Mouse (Mus musculus) MEL (cell line): ENCODE data around the gene Malsu1. TPM values are rescaled to one million over a fixed set of nuclear protein-coding genes. Genes with fewer than 3 reads are reported as not detected.

Source experiments
- DNase-seq: peaks from one replicate; pipeline ENCODE4 v3.0.0; 2011; ENCODE audit warnings: low read depth, low spot score
- H3K27ac ChIP-seq: 2 replicates; pipeline ENCODE4 v1.5.1; 2012; ENCODE audit warnings: low read depth, mild to moderate bottlenecking, control low read depth, low read length, moderate library complexity; ENCODE audit not compliant: control insufficient read depth
- H3K27me3 ChIP-seq, 2 experiments: fragments of 150-350 bp in 1 of 2; sonication (generic) in 1 of 2; 2 replicates each; pipeline ENCODE4 v1.6.1; 2012; ENCODE audit warnings: low read length in 2 of 2, mild to moderate bottlenecking in 2 of 2, improper control_type of control experiment in 1 of 2, moderate library complexity in 1 of 2; ENCODE audit not compliant: insufficient read depth in 2 of 2, control insufficient read depth in 1 of 2
- H3K36me3 ChIP-seq, 2 experiments: 2 replicates each; pipeline ENCODE4 v1.6.1; 2012 to 2014; ENCODE audit warnings: low read length in 2 of 2, improper control_type of control experiment in 1 of 2, inconsistent platforms in 1 of 2, mild to moderate bottlenecking in 1 of 2; ENCODE audit not compliant: insufficient read depth in 2 of 2, control insufficient read depth in 1 of 2
- H3K4me1 ChIP-seq, 2 experiments: fragments of 150-350 bp in 1 of 2; sonication (generic) in 1 of 2; 2 replicates each; pipeline ENCODE4 v1.6.1; 2012; ENCODE audit warnings: low read length in 2 of 2, improper control_type of control experiment in 1 of 2, mild to moderate bottlenecking in 1 of 2; ENCODE audit not compliant: insufficient read depth in 2 of 2, control insufficient read depth in 1 of 2
- H3K4me3 ChIP-seq, 2 experiments: fragments of 150-350 bp in 1 of 2; sonication (generic) in 1 of 2; 2 replicates each; pipeline ENCODE4 v1.5.1; 2012; ENCODE audit warnings: low read depth in 2 of 2, low read length in 2 of 2, mild to moderate bottlenecking in 2 of 2, moderate library complexity in 2 of 2, control low read depth in 1 of 2, improper control_type of control experiment in 1 of 2; ENCODE audit not compliant: control insufficient read depth in 1 of 2, insufficient read depth in 1 of 2
- H3K79me2 ChIP-seq: 2 replicates; pipeline ENCODE4 v1.6.1; 2012; ENCODE audit warnings: mild to moderate bottlenecking, low read length, moderate library complexity; ENCODE audit not compliant: control insufficient read depth, poor library complexity, insufficient read depth
- H3K9ac ChIP-seq: 2 replicates; pipeline ENCODE4 v1.6.1; 2012; ENCODE audit warnings: low read depth, mild to moderate bottlenecking, control low read depth, low read length, moderate library complexity; ENCODE audit not compliant: control insufficient read depth, poor library complexity, severe bottlenecking
- H3K9me3 ChIP-seq: fragments of 150-350 bp; sonication (generic); replicated peaks from 2 replicates; pipeline ENCODE4 v1.6.1; 2012; ENCODE audit warnings: mild to moderate bottlenecking, low read length, improper control_type of control experiment, moderate library complexity; ENCODE audit not compliant: insufficient read depth
- BHLHE40 ChIP-seq: IDR thresholded peaks from 2 replicates; pipeline ENCODE4 v1.6.1; 2012; ENCODE audit warnings: low read depth, mild to moderate bottlenecking, inconsistent platforms, low read length, improper control_type of control experiment, borderline replicate concordance
- CHD1 ChIP-seq: IDR thresholded peaks from 2 replicates; pipeline ENCODE4 v1.6.1; 2012; ENCODE audit warnings: low read depth, mild to moderate bottlenecking, inconsistent platforms, low read length, improper control_type of control experiment
- CTCF ChIP-seq, 3 experiments: IDR thresholded peaks in 2 of 3; conservative IDR thresholded peaks in 1 of 3; 2 replicates each; pipeline ENCODE4 v1.5.1; 2011 to 2012; ENCODE audit warnings: low read length in 3 of 3, low read depth in 2 of 3, mild to moderate bottlenecking in 2 of 3, improper control_type of control experiment in 1 of 3, inconsistent platforms in 1 of 3, mixed read lengths in 1 of 3, moderate library complexity in 1 of 3; ENCODE audit not compliant: control insufficient read depth in 1 of 3, insufficient read depth in 1 of 3, poor library complexity in 1 of 3, severe bottlenecking in 1 of 3
- E2F4 ChIP-seq: IDR thresholded peaks from 2 replicates; pipeline ENCODE4 v1.6.1; 2011; ENCODE audit warnings: low read depth, low read length, improper control_type of control experiment, borderline replicate concordance
- EP300 ChIP-seq, 2 experiments: IDR thresholded peaks; 2 replicates each; pipeline ENCODE4 v1.6.1; 2011; ENCODE audit warnings: improper control_type of control experiment in 2 of 2, low read length in 2 of 2, low read depth in 1 of 2, mild to moderate bottlenecking in 1 of 2
- ETS1 ChIP-seq: IDR thresholded peaks from 2 replicates; pipeline ENCODE4 v1.6.1; 2012; ENCODE audit warnings: low read depth, mild to moderate bottlenecking, inconsistent platforms, low read length, improper control_type of control experiment, moderate library complexity
- HCFC1 ChIP-seq: IDR thresholded peaks from 2 replicates; pipeline ENCODE4 v1.6.1; 2012; ENCODE audit warnings: low read depth, mild to moderate bottlenecking, inconsistent platforms, low read length, improper control_type of control experiment, moderate library complexity
- KAT2A ChIP-seq: conservative IDR thresholded peaks from 2 replicates; pipeline ENCODE4 v1.6.1; 2012; ENCODE audit warnings: low read depth, low read length, improper control_type of control experiment, inconsistent platforms
- MYB ChIP-seq: IDR thresholded peaks from 2 replicates; pipeline ENCODE4 v1.6.1; 2011; ENCODE audit warnings: mild to moderate bottlenecking, low read depth, low read length, improper control_type of control experiment
- MYC ChIP-seq: IDR thresholded peaks from 2 replicates; pipeline ENCODE4 v1.6.1; 2011; ENCODE audit warnings: low read depth, mild to moderate bottlenecking, low read length, improper control_type of control experiment, moderate library complexity
- NELFE ChIP-seq: IDR thresholded peaks from 2 replicates; pipeline ENCODE4 v1.6.1; 2011; ENCODE audit warnings: low read depth, low read length, improper control_type of control experiment
- NRF1 ChIP-seq: IDR thresholded peaks from 2 replicates; pipeline ENCODE4 v1.6.1; 2014; ENCODE audit warnings: low read depth, mild to moderate bottlenecking, inconsistent platforms, low read length, improper control_type of control experiment, moderate library complexity; ENCODE audit not compliant: poor library complexity, insufficient read depth, severe bottlenecking
- POLR2A ChIP-seq, 2 experiments: IDR thresholded peaks; 2 replicates each; pipeline ENCODE4 v1.6.1; 2011 to 2012; ENCODE audit warnings: low read length in 2 of 2, mild to moderate bottlenecking in 2 of 2, control low read depth in 1 of 2, improper control_type of control experiment in 1 of 2, low read depth in 1 of 2, moderate library complexity in 1 of 2; ENCODE audit not compliant: control insufficient read depth in 1 of 2, insufficient read depth in 1 of 2, poor library complexity in 1 of 2
- RAD21 ChIP-seq: IDR thresholded peaks from 2 replicates; pipeline ENCODE4 v1.6.1; 2011; ENCODE audit warnings: mild to moderate bottlenecking, low read depth, low read length, improper control_type of control experiment
- SIN3A ChIP-seq: IDR thresholded peaks from 2 replicates; pipeline ENCODE4 v1.6.1; 2012; ENCODE audit warnings: low read length, improper control_type of control experiment, inconsistent platforms
- SMC3 ChIP-seq: IDR thresholded peaks from 2 replicates; pipeline ENCODE4 v1.6.1; 2011; ENCODE audit warnings: low read depth, low read length, improper control_type of control experiment
- TAL1 ChIP-seq: IDR thresholded peaks from 2 replicates; pipeline ENCODE4 v1.6.1; 2012; ENCODE audit warnings: mild to moderate bottlenecking, inconsistent platforms, low read length, moderate library complexity, mixed read lengths
- TBP ChIP-seq: IDR thresholded peaks from 2 replicates; pipeline ENCODE4 v1.8.0; 2011; ENCODE audit warnings: low read depth, low read length, improper control_type of control experiment
- TCF12 ChIP-seq: IDR thresholded peaks from 2 replicates; pipeline ENCODE4 v1.6.1; 2014; ENCODE audit warnings: low read depth, mild to moderate bottlenecking, inconsistent platforms, low read length, improper control_type of control experiment, moderate library complexity
- UBTF ChIP-seq: IDR thresholded peaks from 2 replicates; pipeline ENCODE4 v1.6.1; 2012; ENCODE audit warnings: low read depth, mild to moderate bottlenecking, inconsistent platforms, low read length, improper control_type of control experiment, moderate library complexity, borderline replicate concordance; ENCODE audit not compliant: insufficient read depth
- ZC3H11A ChIP-seq: IDR thresholded peaks from 2 replicates; pipeline ENCODE4 v1.6.1; 2012; ENCODE audit warnings: low read depth, mild to moderate bottlenecking, inconsistent platforms, low read length, improper control_type of control experiment
- ZKSCAN1 ChIP-seq: IDR thresholded peaks from 2 replicates; pipeline ENCODE4 v1.6.1; 2012; ENCODE audit warnings: low read depth, mild to moderate bottlenecking, inconsistent platforms, low read length, improper control_type of control experiment, moderate library complexity
- ZMIZ1 ChIP-seq: IDR thresholded peaks from 2 replicates; pipeline ENCODE4 v1.6.1; 2012; ENCODE audit warnings: low read depth, mild to moderate bottlenecking, inconsistent platforms, low read length, improper control_type of control experiment, moderate library complexity
- ZNF384 ChIP-seq: IDR thresholded peaks from 2 replicates; pipeline ENCODE4 v1.6.1; 2012; ENCODE audit warnings: low read depth, mild to moderate bottlenecking, inconsistent platforms, low read length, improper control_type of control experiment
- polyA plus RNA-seq, 2 experiments: library from polyadenylated mRNA; stranded (reverse) in 1 of 2; unstranded in 1 of 2; fragments of >175 nt in 1 of 2; fragments of >200 nt in 1 of 2; gene quantifications; 2 replicates each; pipeline versions ENCODE4 v1.2.1 to v1.2.4; 2012; ENCODE audit warnings: low replicate concordance in 2 of 2, low read depth in 1 of 2; ENCODE audit not compliant: insufficient read length in 2 of 2, insufficient read depth in 1 of 2, missing spikeins in 1 of 2
- total RNA-seq: library from RNA; depleted of rRNA; stranded (reverse); fragments of 300-350 nt; gene quantifications from 2 replicates; pipeline ENCODE4 v1.2.3, GENCODE M21; 2012

Gene Malsu1
- total and polyA plus RNA-seq, 3 experiments: 27.8 to 60.7 TPM; not detected in 1

GRCm38 (mm10) chr6:49057053-49058021, 16.3 kb upstream of the Malsu1 start:
- TF ChIP-seq SMC3 (peak; percentile 66), TBP (no peak), CTCF (IDR thresholded peaks at IDR 0.05 in 2 of 3, conservative IDR thresholded peaks at IDR 0.05 in 1 of 3; ENCODE audit: control insufficient read depth in 1 of 3, insufficient read depth in 1 of 3, low read depth in 2 of 3, low read length in 3 of 3, poor library complexity in 1 of 3, severe bottlenecking in 1 of 3) (peak; percentile 76 to 80 (median 77)), RAD21 (peak; percentile 80), CHD1 (no peak), NRF1 (no peak), UBTF (no peak), ZC3H11A (peak; percentile 56; the same call in 1 of the 2 replicates), E2F4 (no peak), ZKSCAN1 (no peak), NELFE (no peak), TCF12 (no peak), SIN3A (no peak), MYC (no peak), BHLHE40 (no peak), KAT2A (no peak), TAL1 (no peak), ZNF384 (no peak)
- TF ChIP-seq, all 39 proteins: peak for 4
- Histone ChIP-seq H3K36me3 (no peaks in the 10 kb centered on the region), H3K27ac (no peak overlapping the region), H3K4me3 (no peak overlapping the region), H3K9me3 (no peaks in the 10 kb centered on the region), H3K79me2 (no peaks in the 10 kb centered on the region), H3K4me1 (no peaks in the 10 kb centered on the region), H3K9ac (no peak overlapping the region), H3K27me3 (no peaks in the 10 kb centered on the region; a peak in 2 of 4 replicates)
- DNase-seq: peak; percentile 65

DNA sequence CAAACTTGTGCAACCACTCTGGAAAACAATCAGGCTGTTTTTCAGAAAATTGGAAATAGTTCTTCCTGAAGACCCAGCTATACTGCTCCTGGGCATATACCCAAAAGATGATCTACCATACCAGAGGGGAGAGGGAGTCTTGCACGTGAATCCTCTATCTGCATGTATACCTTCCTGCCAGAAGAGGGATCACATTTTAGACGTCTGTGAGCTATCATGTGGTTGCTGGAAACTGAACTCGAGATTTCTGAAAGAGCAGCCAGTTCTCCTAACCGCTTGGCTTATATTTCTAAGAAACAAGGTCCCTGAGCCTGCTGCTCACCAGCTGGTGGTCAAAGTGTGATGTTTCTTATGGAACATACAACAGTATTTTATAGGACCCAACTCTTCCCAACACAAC, 5.2 kb upstream of the Malsu1 start:
- Histone ChIP-seq H3K9ac (no peak overlapping the region), H3K79me2 (no peaks in the 10 kb centered on the region), H3K9me3 (no peaks in the 10 kb centered on the region), H3K27ac (no peak overlapping the region), H3K4me3 (no peak overlapping the region), H3K4me1 (peaks cover 0 to 3% of the 10 kb centered on the region in 2 experiments; a peak in 1 of 4 replicates), H3K36me3 (no peaks in the 10 kb centered on the region), H3K27me3 (peaks cover 0 to 2% of the 10 kb centered on the region in 2 experiments; a peak in 2 of 4 replicates)
- TF ChIP-seq MYB (no peak), KAT2A (no peak), SMC3 (no peak), HCFC1 (no peak), ETS1 (no peak), ZNF384 (no peak), ZMIZ1 (no peak), TCF12 (no peak), MYC (no peak), EP300 (IDR thresholded peaks at IDR 0.05; ENCODE audit: low read depth in 1 of 2, low read length in 2 of 2) (no peak), NELFE (no peak), POLR2A (IDR thresholded peaks at IDR 0.05; ENCODE audit: control insufficient read depth in 1 of 2, insufficient read depth in 1 of 2, low read depth in 1 of 2, low read length in 2 of 2, poor library complexity in 1 of 2) (no peak), UBTF (no peak), ZC3H11A (no peak)
- no peak for DNase-seq
